Mouse (Mus musculus) adrenal gland, postnatal 14 days (tissue): ENCODE measurements at regions not wholly inside any gene's neighbourhood (a gene's known extent, or its start where the extent isn't known, plus 50 kb on each side); places are given as distances from the start of the nearest gene placed in this dataset.

Experiments used
- DNase-seq: peaks from one replicate; pipeline ENCODE4 v3.0.0; 2021; ENCODE audit warnings: mixed read lengths

DNA sequence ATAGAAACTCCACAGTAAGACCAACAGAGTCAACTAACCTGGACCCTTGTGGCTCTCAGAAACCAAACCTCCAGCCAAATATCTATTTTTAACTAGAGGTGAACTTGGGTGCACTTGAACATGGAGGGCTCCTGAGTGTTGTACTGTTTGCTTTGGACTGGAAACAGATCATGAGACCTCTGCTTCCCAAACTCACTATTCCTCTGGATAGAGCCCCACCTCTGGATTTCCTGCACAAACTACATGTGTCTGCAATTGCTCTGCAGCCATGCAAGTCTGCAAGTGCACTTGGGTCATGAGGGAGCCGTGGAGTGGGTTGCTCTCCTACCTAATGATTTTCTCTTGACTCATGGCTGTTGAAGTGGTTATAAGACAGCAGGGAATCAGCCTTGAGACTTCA, 759.9 kb upstream of the Fam160b2 start:
- DNase-seq = no peak

DNA sequence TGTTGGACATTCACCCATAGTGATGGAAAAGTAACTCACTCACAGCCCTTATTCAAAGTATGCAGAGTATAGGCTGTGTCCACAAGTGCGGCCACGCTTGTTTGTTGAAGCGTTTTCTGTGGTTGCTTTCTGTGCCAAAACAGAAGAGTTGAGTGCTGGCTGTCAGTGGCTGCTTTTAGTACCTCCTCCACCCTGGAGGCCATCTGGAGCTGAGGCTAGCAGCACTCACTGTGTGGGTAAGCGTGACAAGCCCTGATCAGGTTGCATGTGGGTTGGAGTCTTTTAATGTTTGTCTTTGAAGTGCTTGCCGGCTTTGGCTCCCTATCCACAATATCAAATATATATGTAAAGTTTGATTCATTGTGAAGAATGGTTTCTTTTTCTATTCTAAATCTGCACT, 738.6 kb upstream of the Fam160b2 start:
- no peak for DNase-seq

GRCm38 (mm10) chr14:71336906-71337305, 737.3 kb upstream of the Fam160b2 start:
- DNase-seq = no peak

GRCm38 (mm10) chr14:71334022-71334421, 734.4 kb upstream of the Fam160b2 start:
- DNase-seq = no peak

DNA sequence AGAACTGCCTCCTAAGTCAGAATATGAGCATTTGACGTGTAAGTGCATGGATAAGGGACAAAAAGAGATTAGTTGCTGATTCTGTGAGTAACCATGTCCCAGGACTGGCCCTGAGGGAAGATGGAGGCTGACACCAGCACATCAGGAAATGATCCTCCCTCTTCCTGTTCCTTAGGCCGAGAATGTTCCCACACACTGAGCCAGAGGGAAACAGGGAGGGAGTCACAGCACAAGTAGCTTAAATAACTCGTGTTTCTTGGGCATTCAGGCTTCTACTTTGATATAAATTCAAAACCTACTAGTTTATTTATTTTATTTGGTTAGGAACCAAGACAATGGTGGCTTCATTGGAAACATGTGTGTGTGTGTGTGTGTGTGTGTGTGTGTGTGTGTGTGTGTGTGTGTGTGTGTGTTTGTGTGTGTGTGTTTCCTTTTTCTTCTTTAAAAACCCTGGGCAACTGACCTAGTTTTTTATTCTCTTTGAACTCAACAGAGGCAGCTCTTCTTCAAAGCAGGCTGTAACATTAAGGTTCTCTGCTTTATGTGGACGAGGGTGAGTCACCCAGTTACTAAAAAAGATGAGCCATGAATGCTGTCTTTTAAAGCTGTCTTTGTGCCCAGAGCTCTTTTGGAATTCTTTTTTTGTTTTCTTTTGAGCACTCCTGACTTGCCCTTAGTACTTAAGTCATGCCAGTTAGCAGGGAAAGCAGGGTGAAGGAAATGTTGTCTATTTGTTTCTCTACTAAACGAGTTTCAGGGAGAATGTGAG, 730.4 kb upstream of the Fam160b2 start:
- no peak for DNase-seq

- DNase-seq = no peak
These were observed 728.0 kb upstream of the Fam160b2 start for GRCm38 (mm10) chr14:71327621-71328020.

- DNase-seq = no peak
These were observed 727.0 kb upstream of the Fam160b2 start for GRCm38 (mm10) chr14:71326521-71327105.

GRCm38 (mm10) chr14:71315228-71315627, 715.6 kb upstream of the Fam160b2 start:
- no peak for DNase-seq

DNA sequence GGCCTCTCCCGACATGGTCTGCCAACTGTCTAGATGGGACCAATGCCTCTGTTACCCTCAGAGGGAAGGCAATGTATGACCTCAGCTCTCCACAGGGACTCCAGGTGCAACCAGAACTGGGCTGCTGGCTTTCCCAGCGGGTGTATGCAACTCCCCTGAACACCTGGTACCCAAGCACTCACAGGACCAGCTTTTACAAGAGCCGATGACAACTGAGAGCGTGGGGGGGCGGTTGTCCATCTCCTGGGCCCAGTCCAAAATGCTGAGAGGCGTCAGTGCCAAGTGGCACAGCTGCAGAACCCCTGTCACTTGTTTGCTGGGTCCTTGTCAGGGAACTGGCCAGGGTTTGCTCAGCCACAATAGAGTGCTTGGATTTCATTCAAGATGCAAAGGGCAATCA, 700.1 kb upstream of the Fam160b2 start:
- DNase-seq = no peak

DNA sequence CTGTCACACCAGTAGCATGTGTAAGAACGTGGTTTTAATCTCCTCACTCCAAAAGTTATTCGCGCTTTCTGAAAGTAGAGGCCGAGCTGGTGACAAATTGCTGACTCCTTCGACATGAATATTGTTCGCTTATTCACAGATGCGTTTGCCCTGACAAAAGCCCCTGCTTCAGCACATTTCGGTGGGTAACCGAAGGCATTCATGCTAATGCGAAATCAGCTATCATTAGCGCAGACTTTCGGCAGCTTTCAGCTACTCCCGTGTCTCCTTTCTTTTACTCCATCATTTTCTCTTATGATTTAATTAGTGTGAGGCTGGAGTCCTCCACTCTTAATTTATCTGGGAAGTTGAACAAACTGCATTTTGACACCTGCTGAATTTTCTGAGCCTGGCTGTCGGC, 681.9 kb upstream of the Fam160b2 start:
- no peak for DNase-seq

- DNase-seq = peak; percentile 58
These were observed 676.7 kb upstream of the Fam160b2 start for GRCm38 (mm10) chr14:71276309-71276791.

- no peak for DNase-seq
These were observed 672.8 kb upstream of the Fam160b2 start for GRCm38 (mm10) chr14:71272470-71272869.

GRCm38 (mm10) chr14:71257650-71258049, 658.0 kb upstream of the Fam160b2 start:
- no peak for DNase-seq

DNA sequence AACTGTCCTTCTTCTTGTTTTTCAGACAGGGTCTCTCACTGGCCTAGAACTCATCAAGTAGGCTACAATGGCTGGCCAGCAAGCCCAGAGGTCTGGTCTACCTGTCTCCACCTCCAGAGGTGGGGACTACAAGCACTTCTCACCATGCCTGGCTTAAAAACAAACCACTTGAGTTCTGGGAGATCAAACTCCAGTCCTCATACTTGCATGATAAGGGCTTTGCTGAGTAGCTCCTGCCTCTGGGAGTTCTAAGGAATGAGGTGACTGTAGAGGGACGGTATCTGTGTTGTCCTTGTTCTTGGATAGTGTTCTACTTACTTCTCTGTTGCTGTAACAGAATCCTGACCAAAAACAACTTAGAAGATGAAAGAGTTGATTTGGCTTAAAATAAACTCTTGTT, 654.6 kb upstream of the Fam160b2 start:
- no peak for DNase-seq

DNA sequence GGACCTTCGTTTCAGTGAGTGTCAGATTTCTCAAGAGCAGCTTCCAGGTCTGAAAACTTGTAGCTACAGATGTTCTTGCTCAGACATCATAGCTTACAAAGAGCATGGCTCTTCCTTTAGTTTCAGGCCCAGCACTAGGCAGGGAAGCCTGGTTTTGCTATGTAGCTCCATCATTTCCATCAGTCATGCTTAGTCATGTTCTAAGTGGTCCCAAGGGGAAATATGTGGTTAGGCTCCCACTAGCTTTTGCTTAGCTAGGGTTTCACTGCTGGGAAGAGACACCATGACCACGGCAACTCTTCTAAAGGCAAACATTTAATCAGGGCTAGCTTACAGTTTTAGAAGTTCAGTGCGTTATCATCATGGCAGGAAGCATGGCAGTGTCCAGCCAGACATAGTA, 652.5 kb upstream of the Fam160b2 start:
- DNase-seq = no peak

DNA sequence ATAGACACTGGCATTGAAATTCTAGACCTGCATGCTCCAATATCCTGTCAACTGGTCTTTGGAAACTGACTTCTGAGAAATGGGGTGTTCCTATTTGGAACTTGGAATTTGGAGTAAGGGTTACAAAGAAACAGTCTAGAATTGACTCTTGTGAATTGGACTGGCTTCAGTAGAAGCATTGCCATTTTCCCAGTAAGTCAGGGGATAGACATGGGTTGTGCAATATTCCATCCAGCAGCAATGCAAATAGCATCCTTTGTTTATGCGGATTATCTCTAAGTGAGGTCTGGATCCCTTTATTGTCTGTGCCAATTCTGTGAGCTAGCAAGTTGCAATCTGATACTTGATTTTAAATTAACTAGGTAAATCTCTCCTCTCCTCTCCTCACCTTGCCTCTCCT, 651.5 kb upstream of the Fam160b2 start:
- no peak for DNase-seq

- DNase-seq = no peak
These were observed 649.8 kb upstream of the Fam160b2 start for GRCm38 (mm10) chr14:71249387-71249965.

DNA sequence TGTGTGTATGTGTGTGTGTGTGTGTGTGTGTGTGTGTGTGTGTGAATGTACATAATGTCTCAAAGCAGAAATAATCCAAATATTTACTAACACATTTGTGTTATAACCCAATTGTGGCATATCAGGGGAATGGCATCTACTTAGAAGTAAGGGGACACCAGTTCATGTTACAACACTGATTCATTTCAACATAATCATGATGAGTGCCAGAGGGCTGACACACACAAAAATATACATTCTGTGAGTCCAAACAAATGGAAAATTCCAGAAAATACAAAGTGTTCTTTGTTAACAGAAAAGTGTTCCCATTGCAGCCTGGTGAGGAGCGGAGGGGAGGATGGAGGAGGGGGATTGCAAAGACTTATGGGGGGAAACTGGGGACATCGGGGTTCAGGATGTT, 648.9 kb upstream of the Fam160b2 start:
- no peak for DNase-seq

- DNase-seq = no peak
These were observed 642.2 kb upstream of the Fam160b2 start for GRCm38 (mm10) chr14:71241655-71242390.

DNA sequence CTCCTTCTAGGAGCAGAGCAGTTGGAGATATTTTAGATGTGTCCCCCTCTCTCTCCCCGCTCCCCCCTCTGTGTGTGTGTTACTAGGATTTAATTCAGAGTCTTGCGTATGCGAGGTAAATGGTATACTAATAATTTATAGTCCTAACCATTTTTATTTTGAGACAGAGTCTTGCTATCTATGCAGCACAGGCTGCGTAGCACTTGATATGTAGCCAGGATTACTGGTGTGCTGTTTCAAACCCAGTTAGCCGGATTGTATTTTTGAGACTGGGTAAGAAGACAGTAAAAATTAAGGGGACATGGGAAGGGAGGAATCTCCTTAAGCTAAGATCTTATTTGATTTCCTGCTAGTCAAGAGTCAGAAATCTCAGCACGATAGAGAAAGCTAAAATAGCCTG, 636.6 kb upstream of the Fam160b2 start:
- DNase-seq = no peak

DNA sequence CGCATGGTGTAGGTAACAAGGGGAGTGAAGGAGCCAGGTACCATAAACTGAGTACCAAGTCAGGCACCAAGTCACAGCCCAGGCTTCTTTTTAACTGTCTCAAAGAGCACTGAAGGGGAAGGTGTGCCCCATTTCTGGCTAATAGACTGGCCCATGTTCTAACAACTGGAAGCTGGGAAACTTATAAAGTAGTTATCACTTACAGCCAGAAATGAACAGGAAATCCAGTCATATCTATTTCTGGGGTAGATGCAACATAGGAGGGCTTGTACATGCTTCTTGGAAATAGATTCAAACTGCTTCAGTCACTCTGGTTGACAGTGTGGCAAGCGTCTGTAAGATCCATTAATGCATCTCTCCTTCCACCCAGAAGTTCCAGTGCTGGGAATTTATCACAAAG, 635.3 kb upstream of the Fam160b2 start:
- no peak for DNase-seq

- no peak for DNase-seq
These were observed 634.6 kb upstream of the Fam160b2 start for GRCm38 (mm10) chr14:71234276-71234675.

GRCm38 (mm10) chr14:71231223-71231815, 631.7 kb upstream of the Fam160b2 start:
- DNase-seq = no peak
